Comparison of ENCODE assay signal across 8 mouse cellular contexts in genomic region chr1:24099541-24099925, GRCm38 (mm10). TPM values are rescaled to one million over a fixed set of nuclear protein-coding genes. Genes with fewer than 3 reads are reported as not detected.
A peak's percentile ranks its signal among the peaks of the same experiment; 100 is the strongest.
DNase-seq lines count a peak whose midpoint lies in the region; ATAC-seq lines count a peak whose summit lies in the region.

No protein-coding gene starts in this region.

- no peak for DNase-seq in kidney, adult 18-20 months
- peak; percentile 36 for DNase-seq in ZHBTc4 (ENCODE audit: low read depth, low spot score)
- no peak for DNase-seq in hindbrain, embryonic 10.5 days (ENCODE audit: low spot score)
- peak; percentile 30 for DNase-seq in mesoderm, embryonic 11.5 days (ENCODE audit: low read depth, low spot score)
- DNase-seq in layer of hippocampus, adult 9-10 months (ENCODE audit: low spot score): no peak
- DNase-seq in adrenal gland, postnatal 25 days: no peak

- peak overlapping the region; percentile 76 for H3K4me2 ChIP-seq in kidney, embryonic 14.5 days (replicated peaks; ENCODE audit: low read depth, low read length)

- H3K4me3 ChIP-seq in kidney, embryonic 14.5 days (ENCODE audit: low read length): peak overlapping the region; percentile 88
- H3K4me3 ChIP-seq in hindbrain, embryonic 10.5 days: peak overlapping the region; percentile 88

- H3K36me3 ChIP-seq in kidney, embryonic 14.5 days (ENCODE audit: control insufficient read depth, insufficient read depth, low read length): no peaks in the 10 kb centered on the region
- no peaks in the 10 kb centered on the region for H3K36me3 ChIP-seq in hindbrain, embryonic 10.5 days

- no peaks in the 10 kb centered on the region for H3K27me3 ChIP-seq in kidney, embryonic 14.5 days (ENCODE audit: control insufficient read depth, insufficient read depth, low read length)
- H3K27me3 ChIP-seq in hindbrain, embryonic 10.5 days (ENCODE audit: insufficient read depth, poor library complexity, severe bottlenecking): no peaks in the 10 kb centered on the region

- no peaks in the 10 kb centered on the region; the same call in 1 of the 2 replicates for H3K4me1 ChIP-seq in kidney, embryonic 14.5 days (ENCODE audit: control insufficient read depth, insufficient read depth, low read length)
- peaks cover 21% of the 10 kb centered on the region for H3K4me1 ChIP-seq in hindbrain, embryonic 10.5 days (replicated peaks)

- no peaks in the 10 kb centered on the region for H3K9me3 ChIP-seq in kidney, embryonic 14.5 days (ENCODE audit: control insufficient read depth, low read length)
- H3K9me3 ChIP-seq in hindbrain, embryonic 10.5 days: no peaks in the 10 kb centered on the region

- H3K27ac ChIP-seq in kidney, embryonic 14.5 days (ENCODE audit: low read depth, low read length): peak overlapping the region; percentile 81
- peak overlapping the region; percentile 96 for H3K27ac ChIP-seq in hindbrain, embryonic 10.5 days

- peak; percentile 62 for ATAC-seq in kidney, embryonic 14.5 days (ENCODE audit: low FRiP score, low TSS enrichment)
- ATAC-seq in CD4-positive, CD25-positive, alpha-beta regulatory T cell, adult 4 months: no peak

- peak overlapping the region; percentile 89 for H3K9ac ChIP-seq in kidney, embryonic 14.5 days (ENCODE audit: low read depth, low read length)

- WGBS in kidney, embryonic 14.5 days: under 1% methylated on average over 44 of the region's 44 CpGs
- under 1% methylated on average over 44 of the region's 44 CpGs for WGBS in hindbrain, embryonic 10.5 days

RNA-seq across cellular contexts. Expression of gene Fam135a, which starts 0.6 kb away (rescaled TPM):
- 22.3 and 32.1 TPM in 2 replicates for polyA plus RNA-seq in kidney, embryonic 14.5 days (2014; fragmentation: Nextera tagmentation; extraction: Ambion mirVana)
- polyA plus RNA-seq in hindbrain, embryonic 10.5 days (2016; fragmentation: Nextera tagmentation; extraction: Ambion mirVana): 24.5 and 36.0 TPM in 2 replicates
- polyA plus RNA-seq in CD4-positive, CD25-positive, alpha-beta regulatory T cell, adult 4 months (2017; shearing (Covaris generic)): under 1 TPM in 1 of 2 experiments, not detected in 1; 0.28 TPM
- total RNA-seq in adrenal gland, postnatal 25 days (2021): 21.5 and 22.8 TPM in 2 replicates

Comparison
In these comparisons a context has a peak if more than half of its experiments do, and no peak if none do; other contexts are left out.
1. DNase-seq: peak in ZHBTc4 (single experiment) and mesoderm, embryonic 11.5 days (single experiment); none in kidney, adult 18-20 months (single experiment), hindbrain, embryonic 10.5 days (single experiment), layer of hippocampus, adult 9-10 months (single experiment) and adrenal gland, postnatal 25 days (single experiment).
2. RNA of gene Fam135a, which starts 0.6 kb away (polyA plus RNA-seq): 22.3 to 32.1 TPM in kidney, embryonic 14.5 days and 24.5 to 36.0 TPM in hindbrain, embryonic 10.5 days; 0.28 TPM in CD4-positive, CD25-positive, alpha-beta regulatory T cell, adult 4 months; every median in the first group is over 10 times any median in the second.